Mouse (Mus musculus): ENCODE data around the gene Agap3.

Gene Agap3

DNA sequence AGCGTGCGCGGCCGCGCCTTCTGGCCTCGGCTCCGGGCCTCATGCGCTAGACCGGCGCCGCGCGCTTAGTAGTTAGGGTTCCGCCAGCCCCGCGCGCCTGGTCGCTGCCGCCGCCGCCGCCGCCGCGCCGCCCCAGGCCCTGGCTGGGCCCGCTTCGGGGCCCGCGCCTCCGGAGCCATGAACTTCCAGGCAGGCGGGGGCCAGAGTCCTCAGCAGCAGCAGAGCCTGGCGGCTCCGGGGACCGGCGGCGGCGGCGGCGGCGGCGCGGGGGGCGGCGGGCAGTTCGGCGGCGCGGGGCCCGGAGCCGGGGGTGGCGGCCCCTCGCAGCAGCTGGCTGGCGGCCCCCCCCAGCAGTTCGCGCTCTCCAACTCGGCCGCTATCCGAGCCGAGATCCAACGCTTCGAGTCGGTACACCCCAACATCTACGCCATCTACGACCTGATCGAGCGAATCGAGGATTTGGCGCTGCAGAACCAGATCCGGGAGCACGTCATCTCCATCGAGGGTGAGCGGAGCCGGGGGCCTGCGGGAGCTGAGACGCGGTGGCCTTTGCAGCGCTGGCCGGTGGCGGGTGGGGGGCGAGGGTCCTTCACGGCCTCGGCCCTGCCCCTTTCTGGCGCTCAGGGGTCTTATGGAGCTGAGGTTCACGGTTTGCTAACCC is at the start of gene Agap3:
TSS of gene Agap3 (plus strand) at position 148 of the 661 bp plus-strand sequence.
- DNase-seq (ENCODE audit: low read depth, low spot score), result no peak

DNA sequence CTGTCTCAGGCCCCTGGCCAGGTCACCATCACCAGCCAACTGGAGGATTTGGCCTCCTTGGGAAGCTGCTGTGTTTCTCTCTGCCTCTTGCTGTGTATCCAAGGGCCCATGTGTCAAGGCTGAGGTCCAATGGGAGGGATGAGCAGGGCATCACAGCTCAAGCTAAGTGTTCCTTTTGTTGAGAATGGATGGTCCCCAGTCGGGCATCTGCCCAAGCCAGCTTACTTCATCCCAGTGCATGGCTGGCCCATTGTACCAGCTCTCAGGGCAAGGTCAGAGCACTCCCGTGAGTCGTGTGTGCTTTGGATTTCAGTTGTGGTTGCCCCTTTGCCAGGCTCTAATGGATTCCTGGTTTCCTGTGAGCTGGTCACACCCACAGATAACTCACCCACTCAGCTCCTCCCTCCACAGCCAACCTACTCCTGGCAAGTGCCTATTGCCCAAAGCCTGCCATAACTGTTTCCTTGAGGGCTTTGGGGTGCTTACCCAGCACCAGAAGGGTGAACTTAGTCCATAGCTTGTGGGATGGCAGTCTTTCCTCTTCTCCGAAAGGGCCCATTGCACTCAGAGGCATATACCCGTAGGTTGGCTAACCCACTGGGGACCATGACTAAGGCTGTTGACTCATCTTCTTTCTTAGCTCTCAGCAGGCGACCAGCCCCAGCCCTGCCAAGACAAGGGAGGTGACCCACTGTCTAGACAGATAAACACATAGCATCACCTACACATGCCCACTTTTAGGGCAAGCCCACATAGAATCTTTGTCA is 47.2 kb upstream of the Agap3 start:
- no peak for DNase-seq (ENCODE audit: low read depth, low spot score)

DNA sequence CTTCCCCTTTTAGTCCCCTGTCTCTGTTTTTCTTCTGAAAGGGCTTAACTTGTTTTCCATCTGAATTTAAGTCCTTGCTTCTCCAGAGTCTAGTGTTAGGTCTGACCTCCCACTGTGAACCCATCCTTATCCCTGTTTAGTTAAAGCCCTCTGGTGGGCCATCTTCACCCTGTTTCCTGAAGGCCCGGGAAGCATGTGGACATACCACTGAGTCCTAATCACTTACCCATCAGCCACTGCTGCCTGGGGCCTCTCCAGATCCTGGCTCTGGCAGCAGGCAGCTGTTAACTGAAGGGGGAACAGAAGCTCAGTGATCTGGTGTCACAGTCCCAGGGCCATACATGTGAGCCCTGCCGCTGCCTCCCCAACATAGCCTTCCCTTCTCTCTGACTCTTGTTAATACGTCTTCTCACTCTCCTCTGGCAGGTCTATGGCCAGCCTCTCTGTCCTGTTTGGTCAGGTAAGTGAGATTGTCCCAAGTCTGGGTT is 46.5 kb upstream of the Agap3 start:
- no peak for DNase-seq (ENCODE audit: low read depth, low spot score)

DNA sequence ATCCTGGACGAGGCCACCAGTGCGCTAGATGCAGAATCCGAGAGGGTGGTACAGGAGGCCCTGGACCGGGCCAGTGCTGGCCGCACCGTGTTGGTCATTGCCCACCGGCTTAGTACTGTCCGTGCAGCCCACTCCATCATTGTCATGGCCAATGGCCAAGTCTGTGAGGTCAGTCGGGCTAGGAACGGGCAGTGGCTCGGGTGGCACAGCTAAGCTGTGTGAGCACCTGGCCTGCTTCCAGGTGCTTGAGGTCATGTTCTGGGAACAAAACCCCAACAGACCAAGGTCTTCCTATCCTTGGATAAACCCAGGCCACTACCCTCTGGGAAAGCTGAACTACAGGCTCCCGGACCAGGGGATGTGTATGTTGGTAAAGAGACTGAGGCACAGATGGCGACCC is 43.3 kb upstream of the Agap3 start:
- DNase-seq (ENCODE audit: low read depth, low spot score), result no peak

DNA sequence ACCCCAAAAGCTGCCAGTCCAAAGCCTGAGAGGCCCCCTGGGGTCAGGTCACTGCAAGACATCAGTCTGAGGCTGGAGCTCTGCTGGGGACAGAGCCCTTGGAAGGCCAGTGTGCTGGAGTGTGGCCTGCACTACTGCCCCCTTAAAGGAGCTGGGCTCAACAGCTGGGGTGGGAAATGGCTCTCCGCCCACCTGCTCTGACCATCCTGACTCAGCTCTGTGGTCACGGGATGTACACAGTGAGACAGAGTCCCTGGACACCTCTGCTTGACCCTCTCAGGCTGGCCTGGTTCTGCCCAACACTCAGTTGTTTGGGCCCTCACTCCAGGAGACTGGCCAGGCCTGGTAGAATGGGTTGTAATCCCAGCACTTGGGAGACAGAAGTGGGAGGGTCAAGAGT is 42.5 kb upstream of the Agap3 start:
- DNase-seq (ENCODE audit: low read depth, low spot score), result no peak

DNA sequence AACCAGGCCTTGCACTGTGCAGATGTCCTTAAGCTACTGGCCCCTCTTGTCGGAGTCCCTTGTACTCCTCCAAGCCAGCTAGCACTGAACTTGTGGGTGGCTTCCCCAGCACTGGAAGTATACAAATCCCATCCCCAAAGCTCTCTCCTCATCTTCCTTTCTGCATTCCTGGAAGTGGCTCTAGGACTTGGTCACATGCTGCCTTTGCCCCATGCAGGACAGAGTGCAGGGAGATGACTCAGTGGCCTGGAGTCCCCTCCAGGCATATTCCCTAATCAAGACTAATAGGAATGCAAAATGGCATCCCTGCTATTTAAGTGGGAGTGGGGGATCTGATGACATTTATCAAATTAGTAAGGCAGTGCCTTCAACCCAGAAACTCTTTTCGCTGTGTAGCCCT is 39.9 kb upstream of the Agap3 start:
- DNase-seq (ENCODE audit: low read depth, low spot score), result no peak

DNA sequence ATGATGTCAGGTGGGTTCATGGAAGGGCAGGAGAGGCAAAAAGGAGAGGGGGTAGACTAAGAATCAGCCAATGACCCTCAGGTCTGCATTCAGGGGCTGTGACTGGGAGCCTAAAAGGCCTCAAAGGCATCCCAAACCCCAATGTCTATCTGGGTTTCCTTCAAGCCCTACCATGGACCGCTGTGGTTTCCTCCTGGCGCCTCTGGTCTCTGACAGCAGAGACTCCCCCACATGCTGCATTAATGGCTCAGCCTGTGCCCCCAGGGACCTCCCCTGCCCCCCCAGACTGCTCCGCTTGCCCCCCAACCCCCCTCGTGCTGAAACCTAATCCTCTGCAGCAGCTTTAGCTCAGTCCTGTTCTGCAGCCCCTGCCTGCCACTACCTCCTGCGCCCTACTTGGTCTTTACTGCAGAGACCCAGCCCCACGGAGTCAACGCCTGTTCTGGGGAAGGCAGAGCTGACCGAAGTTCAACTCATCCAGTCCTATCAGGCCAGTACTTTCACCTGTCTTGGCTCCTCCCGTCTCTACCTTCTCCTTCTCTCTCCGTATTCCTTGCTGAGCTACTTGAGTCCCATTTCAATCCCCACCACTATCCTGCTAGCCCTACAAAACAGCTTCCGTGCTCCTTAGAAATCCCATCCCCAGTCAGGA is 38.8 kb upstream of the Agap3 start, which contains the start of gene Asic3:
TSS of gene Asic3 (plus strand) at position 351 of the 652 bp plus-strand sequence.
- no peak for DNase-seq (ENCODE audit: low read depth, low spot score)

DNA sequence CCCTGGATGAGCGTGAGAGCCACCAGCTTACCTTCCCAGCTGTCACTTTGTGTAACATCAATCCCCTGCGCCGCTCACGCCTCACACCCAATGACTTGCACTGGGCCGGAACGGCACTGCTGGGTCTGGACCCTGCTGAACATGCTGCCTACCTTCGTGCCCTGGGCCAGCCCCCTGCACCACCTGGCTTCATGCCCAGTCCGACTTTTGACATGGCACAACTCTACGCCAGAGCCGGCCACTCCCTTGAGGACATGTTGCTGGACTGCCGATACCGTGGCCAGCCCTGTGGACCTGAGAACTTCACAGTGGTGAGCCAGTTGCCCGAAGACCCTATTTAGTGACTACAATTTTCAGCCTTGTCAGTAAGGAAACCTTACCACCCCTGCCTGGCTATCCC is 38.0 kb upstream of the Agap3 start:
- no peak for DNase-seq (ENCODE audit: low read depth, low spot score)

DNA sequence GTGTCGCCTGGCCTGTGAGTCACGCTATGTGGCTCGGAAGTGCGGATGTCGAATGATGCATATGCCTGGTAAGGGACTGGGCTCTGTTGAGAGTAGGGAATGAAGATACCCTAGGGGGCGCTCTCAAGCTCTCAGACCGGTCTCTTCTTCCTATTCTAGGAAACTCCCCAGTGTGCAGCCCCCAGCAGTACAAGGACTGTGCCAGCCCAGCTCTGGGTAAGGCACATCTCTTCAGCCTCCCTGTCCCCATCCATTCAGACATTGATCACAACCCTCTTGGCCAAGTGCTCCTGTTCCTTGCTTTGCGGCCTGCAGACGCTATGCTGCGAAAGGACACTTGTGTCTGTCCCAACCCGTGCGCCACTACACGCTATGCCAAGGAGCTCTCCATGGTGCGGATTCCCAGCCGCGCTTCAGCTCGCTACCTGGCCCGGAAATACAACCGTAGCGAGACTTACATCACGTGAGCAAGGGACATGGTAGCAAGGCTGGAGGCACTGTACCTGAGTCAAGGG is 35.7 kb upstream of the Agap3 start:
- DNase-seq (ENCODE audit: low read depth, low spot score), result no peak

DNA sequence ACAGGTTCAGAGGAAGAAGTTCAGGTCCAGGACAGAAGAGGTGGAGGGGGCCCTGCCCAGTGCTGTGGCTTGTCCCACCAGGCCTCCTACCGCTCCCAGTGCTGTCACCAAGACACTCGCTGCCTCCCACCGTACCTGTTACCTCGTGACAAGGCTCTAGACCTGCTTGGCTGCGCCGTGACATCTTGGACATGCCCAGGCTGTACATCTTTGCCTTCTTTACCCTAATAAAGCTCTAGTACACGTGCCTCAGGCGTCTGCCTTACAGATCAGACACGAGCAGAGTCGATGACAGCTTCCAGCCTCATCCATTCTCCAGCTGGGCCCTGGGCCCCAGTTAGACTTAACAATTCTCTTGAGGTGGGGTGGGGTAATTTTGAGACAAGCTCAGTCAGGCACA is 34.4 kb upstream of the Agap3 start:
- no peak for DNase-seq (ENCODE audit: low read depth, low spot score)

DNA sequence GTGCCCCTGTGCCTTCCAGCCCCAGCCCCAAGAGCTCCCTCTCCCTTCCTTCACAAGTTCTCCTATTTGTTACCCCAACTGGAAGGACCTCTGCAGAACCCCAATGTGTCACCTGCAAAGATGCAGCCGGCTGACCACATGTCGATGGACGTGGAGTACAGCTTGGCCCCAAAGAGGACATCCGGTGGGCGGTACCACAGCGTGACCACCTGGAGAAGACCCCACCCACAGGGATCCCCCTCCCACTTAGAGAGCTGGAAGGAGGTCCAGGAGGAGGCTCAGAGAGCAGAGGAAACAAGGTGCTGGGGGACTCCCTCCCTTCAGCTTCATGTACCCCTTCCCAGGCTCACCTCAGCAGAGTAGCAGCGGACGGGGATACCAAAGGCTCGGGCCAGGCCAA is 31.6 kb upstream of the Agap3 start:
- no peak for DNase-seq (ENCODE audit: low read depth, low spot score)

DNA sequence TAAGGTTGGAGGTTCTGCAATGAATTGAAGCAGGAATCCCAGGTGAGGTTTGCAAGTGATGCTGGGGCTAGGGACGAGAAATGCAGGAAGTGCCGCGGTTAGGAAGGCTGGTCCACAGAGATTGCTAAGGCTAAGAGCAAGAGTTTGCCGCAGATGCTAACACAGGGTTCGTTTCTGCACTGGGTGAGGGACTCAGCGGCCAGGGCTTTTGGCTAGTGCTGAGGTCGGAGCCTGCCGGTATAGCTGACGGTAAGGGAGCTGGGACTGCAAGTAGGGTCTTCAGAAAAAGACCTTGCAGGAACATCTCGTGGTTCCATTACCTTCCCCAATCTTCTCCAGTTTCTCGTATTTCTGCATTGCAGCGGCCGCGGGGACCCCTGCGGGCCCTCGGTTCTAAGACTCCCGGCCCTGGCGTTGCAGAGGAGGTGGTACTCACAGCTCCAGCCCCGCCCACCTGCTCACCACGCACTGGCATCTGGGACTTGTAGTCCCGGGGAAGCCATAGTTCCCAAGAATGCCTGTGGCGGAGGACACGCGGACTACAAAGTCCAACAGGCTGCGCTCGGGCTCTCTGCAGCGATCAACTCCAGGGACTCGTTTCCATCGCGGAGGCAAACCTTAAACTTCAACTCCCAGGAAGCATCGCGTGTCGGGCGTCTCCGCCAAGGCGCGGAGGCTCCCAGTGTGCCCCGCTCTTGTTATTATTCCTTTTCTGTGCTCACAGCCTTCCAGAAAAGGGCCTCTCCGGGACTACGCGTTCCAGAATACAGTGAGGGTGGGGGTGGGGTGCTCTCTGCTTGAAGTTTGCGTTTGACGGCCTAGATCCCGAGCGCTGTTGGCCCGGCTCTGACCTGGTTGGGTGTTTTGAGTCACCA is 28.6 kb upstream of the Agap3 start, which contains the start of the genes Cdk5 and Slc4a2:
TSS of gene Cdk5 (minus strand) at position 402 of the 875 bp plus-strand sequence.
TSS of gene Slc4a2 (plus strand) at position 709 of the 875 bp plus-strand sequence.
- peak; percentile 100 for DNase-seq (ENCODE audit: low read depth, low spot score)

DNA sequence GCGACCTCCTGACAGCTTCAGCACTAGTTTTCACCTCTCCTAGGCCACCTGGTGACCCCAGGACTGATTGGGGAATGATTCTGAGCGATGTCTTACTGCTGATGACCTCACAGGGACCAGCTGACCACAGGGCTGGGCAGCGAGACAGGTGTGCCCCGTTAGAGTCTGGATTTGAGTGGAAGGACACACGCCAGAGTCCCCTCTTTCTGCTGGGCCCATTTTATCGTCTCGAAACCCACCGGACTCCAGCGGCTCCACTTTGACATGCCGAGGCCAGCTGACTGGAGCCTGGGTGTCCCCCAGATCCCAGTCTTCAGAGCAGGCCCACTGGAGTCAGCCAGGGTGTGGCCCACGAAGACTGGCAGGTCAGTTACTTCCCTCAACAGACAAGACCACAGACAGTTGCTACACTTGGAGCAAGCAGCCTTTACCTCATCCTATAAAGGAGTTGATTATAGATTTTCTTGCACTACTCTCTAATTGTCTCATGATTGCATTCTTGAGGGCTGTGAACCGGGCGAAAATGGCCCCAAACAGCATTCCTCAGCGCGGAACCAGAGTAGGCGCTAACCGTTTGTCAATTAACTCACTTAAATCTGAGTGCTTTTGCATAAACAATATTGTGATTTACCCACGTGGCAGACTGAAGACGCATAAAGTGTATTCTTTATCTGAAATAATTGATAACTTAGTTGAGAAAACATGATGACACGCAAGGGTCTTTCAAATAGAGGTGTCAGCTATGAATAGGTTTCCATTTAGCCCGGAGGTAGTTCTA is 27.8 kb upstream of the Agap3 start:
- DNase-seq (ENCODE audit: low read depth, low spot score), result no peak

DNA sequence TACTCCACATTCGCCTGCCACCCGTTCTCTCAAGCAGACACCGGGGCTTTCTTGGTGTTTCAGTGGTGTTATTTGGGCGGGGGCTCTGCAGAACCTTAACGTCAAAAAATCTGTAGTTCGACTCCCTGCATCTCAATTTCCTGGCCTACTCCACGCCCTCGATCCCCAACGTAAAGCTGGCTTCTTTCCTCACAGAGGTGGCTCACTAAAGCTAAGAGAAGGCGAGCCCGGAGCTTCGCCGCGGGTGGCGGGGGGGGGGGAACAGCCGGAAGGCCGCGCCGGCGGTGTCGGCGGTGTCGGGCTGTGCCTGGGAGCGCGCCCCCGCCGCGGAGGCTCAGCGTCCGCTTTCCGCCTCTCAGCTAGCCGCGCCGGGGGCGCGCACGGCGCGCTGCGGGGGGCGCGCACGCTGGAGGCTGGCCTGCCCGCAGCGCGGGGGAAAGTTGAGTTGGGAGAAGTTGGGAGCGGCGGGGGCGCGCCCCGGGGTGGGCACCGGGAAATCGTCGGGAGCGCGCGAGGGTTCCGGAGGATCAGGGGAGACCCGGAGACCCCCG is 27.0 kb upstream of the Agap3 start:
- no peak for DNase-seq (ENCODE audit: low read depth, low spot score)

DNA sequence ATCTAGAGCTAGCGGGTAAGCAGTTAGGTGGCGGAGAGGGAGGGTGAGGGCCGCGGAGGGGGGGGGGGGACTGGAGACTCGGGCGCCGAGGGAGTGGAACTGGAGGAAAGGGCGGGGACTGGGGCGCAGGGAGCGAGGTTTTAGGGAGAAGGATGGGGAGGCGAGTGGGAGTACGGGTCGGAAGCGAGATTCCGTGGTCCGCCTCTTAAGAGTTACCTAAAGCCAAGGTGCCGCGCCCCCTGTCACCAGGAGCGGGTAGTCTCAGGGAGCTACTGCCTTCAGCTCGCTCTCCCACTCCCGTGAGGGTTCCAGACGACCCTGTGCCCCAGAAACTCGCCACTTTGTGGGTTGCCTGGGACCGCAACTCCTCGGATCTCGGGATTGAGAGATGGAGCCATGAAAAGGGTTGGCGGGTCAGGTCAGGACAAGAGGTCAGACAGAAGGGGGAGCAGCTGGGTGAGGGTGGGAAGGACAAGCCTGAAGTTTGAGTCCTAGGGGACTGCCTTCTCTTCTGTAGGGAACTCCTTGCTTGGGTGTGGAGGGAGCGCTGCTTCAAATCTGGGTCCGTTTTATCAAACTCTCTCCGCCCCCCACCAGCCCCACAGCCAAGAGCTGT is 26.4 kb upstream of the Agap3 start:
- DNase-seq (ENCODE audit: low read depth, low spot score), result no peak

DNA sequence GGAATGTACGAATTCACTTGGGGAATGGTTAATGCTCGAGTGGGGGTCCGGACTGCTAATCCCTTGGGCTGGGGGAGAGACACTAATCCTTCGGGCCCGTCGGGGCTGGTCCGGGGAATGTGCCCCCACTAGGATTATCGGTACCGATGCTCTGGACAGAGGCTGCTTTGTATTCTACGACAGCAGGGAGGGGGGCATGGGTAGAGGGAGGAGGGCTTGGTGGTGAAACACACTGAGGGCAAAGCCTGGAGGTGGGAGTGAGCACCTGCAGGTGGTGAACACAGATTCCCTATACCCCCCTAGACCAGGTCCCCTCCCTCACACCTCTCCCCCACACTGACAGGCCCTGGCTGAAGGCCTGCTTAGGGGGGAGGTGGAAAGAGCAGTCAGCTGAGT is 25.9 kb upstream of the Agap3 start:
- DNase-seq (ENCODE audit: low read depth, low spot score), result no peak

DNA sequence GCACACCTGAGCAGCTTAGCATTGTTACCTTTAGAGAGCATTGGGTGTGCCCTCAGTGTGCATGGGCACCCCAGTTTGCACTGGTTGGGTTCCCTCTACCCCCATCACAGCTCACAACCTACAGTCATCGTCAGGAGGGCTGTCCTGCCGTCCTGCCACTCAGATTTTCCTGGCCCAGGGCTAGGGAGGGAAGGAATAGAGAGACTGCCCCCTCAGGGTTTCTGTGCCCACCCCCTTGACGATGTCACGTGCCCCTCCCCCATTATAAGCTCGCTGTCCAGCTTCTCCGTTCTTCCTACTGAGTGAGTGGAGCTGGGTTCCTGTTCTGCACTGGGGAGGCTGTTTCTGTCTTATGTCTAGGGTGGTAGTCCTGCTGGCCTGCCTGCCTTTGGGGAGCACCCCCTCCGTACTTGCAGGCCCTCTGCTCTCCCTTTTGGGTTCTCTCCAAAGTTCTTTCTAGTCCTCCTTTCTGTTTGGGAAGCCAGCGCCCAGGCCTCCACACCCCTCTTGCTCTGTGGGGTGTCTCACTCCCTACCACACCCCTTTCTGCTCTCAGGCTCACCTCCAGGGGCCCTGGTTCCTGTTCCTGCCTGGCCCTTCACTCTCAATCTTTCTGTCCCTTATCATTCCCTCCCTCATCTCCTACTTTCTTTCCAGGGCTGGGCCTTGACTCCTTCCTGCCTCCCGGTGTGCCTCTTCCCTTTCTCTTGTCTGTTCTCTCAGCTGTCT is 25.3 kb upstream of the Agap3 start:
- no peak for DNase-seq (ENCODE audit: low read depth, low spot score)

DNA sequence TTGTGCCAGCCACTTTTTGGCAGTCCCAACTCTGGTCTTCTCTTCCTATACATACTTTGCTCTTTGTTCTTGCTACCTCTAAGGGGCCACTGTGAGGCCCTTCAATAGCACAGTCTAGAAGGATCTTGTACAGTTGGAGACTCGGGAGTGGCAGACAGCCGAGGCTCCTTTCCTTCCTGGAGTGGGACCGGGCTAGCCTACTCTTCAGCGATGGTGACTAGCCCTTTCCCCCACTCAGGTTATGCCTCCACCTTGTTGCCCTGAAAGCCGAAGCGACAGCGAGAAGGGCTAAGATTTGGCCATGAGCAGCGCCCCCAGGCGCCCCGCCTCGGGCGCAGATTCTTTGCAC is 24.7 kb upstream of the Agap3 start:
- DNase-seq (ENCODE audit: low read depth, low spot score), result no peak

DNA sequence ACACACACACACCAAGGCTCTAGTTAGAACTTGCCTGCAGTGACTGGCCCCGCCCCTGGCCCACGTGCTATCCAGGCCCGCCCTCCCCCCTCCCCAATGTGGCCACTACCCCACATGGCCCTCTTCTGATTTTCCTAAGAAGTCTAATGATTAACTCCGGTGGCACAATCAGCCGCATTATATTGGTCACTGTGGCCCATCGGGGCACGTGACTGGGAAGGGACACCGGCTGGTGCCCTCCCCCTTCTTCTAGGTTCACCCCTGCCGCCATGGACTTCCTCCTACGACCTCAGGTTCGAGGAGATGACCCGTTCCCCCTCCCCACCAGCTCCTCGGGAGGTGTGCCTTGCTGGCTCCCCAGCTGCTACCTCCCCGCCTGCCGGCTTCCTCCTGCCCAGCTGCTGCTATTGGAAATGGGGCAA is 24.0 kb upstream of the Agap3 start:
- no peak for DNase-seq (ENCODE audit: low read depth, low spot score)

Measured in telencephalon, adult 2 months (tissue).